Mouse (Mus musculus): Measurements from ENCODE around the gene Lancl3.

DNA sequence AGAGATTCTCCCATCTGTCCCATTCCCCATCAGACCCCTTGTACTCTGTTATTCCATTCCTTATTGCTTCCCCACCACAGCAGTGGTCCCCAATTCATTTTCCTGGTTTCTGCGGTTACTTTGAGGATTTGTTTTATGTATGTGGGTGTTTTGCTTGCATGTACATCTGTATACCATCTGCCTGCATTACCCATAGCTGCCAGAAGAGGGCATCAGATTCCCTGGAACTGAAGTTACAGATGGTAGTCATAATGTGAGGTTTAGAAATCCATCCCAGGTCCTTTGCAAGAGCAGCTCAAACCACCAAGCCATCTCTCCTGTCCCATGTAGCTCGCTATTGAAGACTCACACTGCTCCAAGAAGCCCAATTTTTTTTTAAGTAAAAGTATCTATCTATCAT is 16.5 kb downstream of the Lancl3 start:
- TF ChIP-seq POLR2A (IDR thresholded peaks at IDR 0.05; ENCODE audit: borderline replicate concordance, insufficient read depth, low read length) (no peak), CTCF (IDR thresholded peaks at IDR 0.05; ENCODE audit: borderline replicate concordance, insufficient read depth, low read depth, low read length) (no peak)

Data from cerebellum, adult 2 months (tissue).